Mouse (Mus musculus) midbrain, postnatal 0 days (tissue): ENCODE results near the gene Hadhb. TPM values are rescaled to one million over a fixed set of nuclear protein-coding genes. Genes with fewer than 3 reads are reported as not detected.
A peak's percentile ranks its signal among the peaks of the same experiment; 100 is the strongest.

Experiments
- ATAC-seq: fragments of 200-750 bp; cut with Nextera tagmentation; 2 replicates; pipeline ENCODE4 v1.8.0; 2017; ENCODE audit warnings: moderate number of reproducible peaks, mild to moderate bottlenecking, moderate TSS enrichment, moderate library complexity; ENCODE audit not compliant: low FRiP score
- DNase-seq: peaks from one replicate; pipeline ENCODE4 v3.0.0-alpha.2; 2015; ENCODE audit warnings: low spot score
- H3K27ac ChIP-seq: fragments of 300-500 bp; sonication (generic); 2 replicates; pipeline ENCODE4 v1.5.1; 2014; ENCODE audit warnings: low read depth, mild to moderate bottlenecking, low read length, mixed read lengths
- H3K27me3 ChIP-seq: fragments of 300-500 bp; sonication (generic); 2 replicates; pipeline ENCODE4 v1.6.1; 2014; ENCODE audit warnings: low read length, control low read depth, mixed read lengths; ENCODE audit not compliant: insufficient read depth
- H3K36me3 ChIP-seq: fragments of 300-500 bp; sonication (generic); 2 replicates; pipeline ENCODE4 v1.6.1; 2014; ENCODE audit warnings: low read length, control low read depth, mixed read lengths; ENCODE audit not compliant: insufficient read depth
- H3K4me1 ChIP-seq: fragments of 300-500 bp; sonication (generic); 2 replicates; pipeline ENCODE4 v1.6.1; 2014; ENCODE audit warnings: mild to moderate bottlenecking, control low read depth, antibody characterized with exemption, low read length, mixed read lengths; ENCODE audit not compliant: insufficient read depth
- H3K4me2 ChIP-seq: fragments of 300-500 bp; sonication (generic); 2 replicates; pipeline ENCODE4 v1.6.1; 2014; ENCODE audit warnings: low read depth, mild to moderate bottlenecking, low read length, mixed read lengths; ENCODE audit not compliant: poor library complexity, severe bottlenecking
- H3K4me3 ChIP-seq: fragments of 300-500 bp; sonication (generic); 2 replicates; pipeline ENCODE4 v1.5.1; 2014; ENCODE audit warnings: low read depth, mild to moderate bottlenecking, low read length, moderate library complexity
- H3K9ac ChIP-seq: fragments of 300-500 bp; sonication (generic); replicated peaks from 2 replicates; pipeline ENCODE4 v1.6.1; 2014; ENCODE audit warnings: mild to moderate bottlenecking, low read length, moderate library complexity, mixed read lengths; ENCODE audit not compliant: poor library complexity, severe bottlenecking
- H3K9me3 ChIP-seq: fragments of 300-500 bp; sonication (generic); 2 replicates; pipeline ENCODE4 v1.6.1; 2016; ENCODE audit warnings: low read length, control low read depth
- CTCF ChIP-seq: IDR thresholded peaks from 2 replicates; pipeline ENCODE4 v1.5.1; 2016; ENCODE audit warnings: antibody characterized with exemption, mild to moderate bottlenecking
- WGBS: fragments of 180-500 bp; shearing (Covaris S2); extraction: QIAGEN DNeasy Blood & Tissue Kit; methylation state at CpG from one replicate; pipeline ENCODE4 v1.1.7; 2014; 5-methylcytosine and 5-hydroxymethylcytosine counted together
- polyA plus RNA-seq: library from polyadenylated mRNA; unstranded; fragments of >200 nt; fragmentation: Nextera tagmentation; extraction: Ambion mirVana; gene quantifications from 2 replicates; pipeline ENCODE4 v1.2.1, GENCODE M21; 2015
- total RNA-seq: library from RNA; depleted of rRNA; stranded (reverse); fragments of >200 nt; gene quantifications from 2 replicates; pipeline ENCODE4 v1.2.3, GENCODE M21; 2014

The Hadhb gene
- total and polyA plus RNA-seq, 2 experiments from 2014 or later, result 41.1 to 56.8 TPM

- Histone ChIP-seq H3K9me3 (no peaks in the 10 kb centered on the region), H3K36me3 (no peaks in the 10 kb centered on the region), H3K27ac (no peak overlapping the region), H3K27me3 (no peaks in the 10 kb centered on the region), H3K9ac (no peak overlapping the region), H3K4me3 (no peak overlapping the region), H3K4me2 (no peak overlapping the region), H3K4me1 (peaks cover 5% of the 10 kb centered on the region; the same call in 1 of the 2 replicates)
- WGBS, result 83% methylated on average over 6 of the region's 6 CpGs
- TF ChIP-seq CTCF, result no peak
- peak; percentile 13 for DNase-seq
- ATAC-seq, result no peak
Measured at GRCm38 (mm10) chr5:30159601-30160000, 4.6 kb downstream of the Hadhb start.

DNA sequence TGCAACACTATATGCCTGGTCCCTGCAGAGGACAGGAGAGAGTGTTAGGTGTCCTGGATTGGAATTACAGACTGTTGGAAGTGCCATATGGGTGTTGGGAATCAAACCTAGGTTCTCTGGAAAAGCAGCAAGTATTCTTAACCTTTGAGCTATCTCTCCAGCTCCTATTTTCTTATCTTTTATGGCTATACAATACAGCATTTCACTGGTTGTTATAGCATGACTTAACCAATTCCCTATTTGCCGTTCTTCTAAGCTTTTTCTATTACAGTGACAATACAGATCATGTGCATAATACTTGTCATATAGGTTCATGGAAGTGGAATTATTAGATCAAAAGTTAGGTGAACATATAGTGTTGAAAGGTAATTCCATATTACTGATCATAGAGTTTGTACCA is 6.8 kb downstream of the Hadhb start:
- no peaks in the 10 kb centered on the region for H3K27me3 ChIP-seq
- DNase-seq, result no peak
- no peaks in the 10 kb centered on the region for H3K36me3 ChIP-seq
- no peaks in the 10 kb centered on the region for H3K9me3 ChIP-seq
- no peak for ATAC-seq
- no peaks in the 10 kb centered on the region for H3K4me1 ChIP-seq
- H3K4me3 ChIP-seq, result no peak overlapping the region
- no peak overlapping the region for H3K9ac ChIP-seq
- no peak overlapping the region for H3K27ac ChIP-seq
- WGBS, result 80% methylated on average over 1 of the region's 1 CpGs
- no peak overlapping the region for H3K4me2 ChIP-seq
- no peak for TF ChIP-seq CTCF

- H3K4me3 ChIP-seq, result no peak overlapping the region
- no peaks in the 10 kb centered on the region for H3K27me3 ChIP-seq
- H3K9me3 ChIP-seq, result no peaks in the 10 kb centered on the region
- ATAC-seq (no peak), DNase-seq (no peak)
- no peak overlapping the region for H3K27ac ChIP-seq
- H3K4me1 ChIP-seq, result no peaks in the 10 kb centered on the region
- H3K9ac ChIP-seq, result no peak overlapping the region
- no peaks in the 10 kb centered on the region for H3K36me3 ChIP-seq
- WGBS, result 88% methylated on average over 6 of the region's 6 CpGs
- H3K4me2 ChIP-seq, result no peak overlapping the region
- no peak for TF ChIP-seq CTCF
Measured at GRCm38 (mm10) chr5:30162339-30162738, 7.3 kb downstream of the Hadhb start.

DNA sequence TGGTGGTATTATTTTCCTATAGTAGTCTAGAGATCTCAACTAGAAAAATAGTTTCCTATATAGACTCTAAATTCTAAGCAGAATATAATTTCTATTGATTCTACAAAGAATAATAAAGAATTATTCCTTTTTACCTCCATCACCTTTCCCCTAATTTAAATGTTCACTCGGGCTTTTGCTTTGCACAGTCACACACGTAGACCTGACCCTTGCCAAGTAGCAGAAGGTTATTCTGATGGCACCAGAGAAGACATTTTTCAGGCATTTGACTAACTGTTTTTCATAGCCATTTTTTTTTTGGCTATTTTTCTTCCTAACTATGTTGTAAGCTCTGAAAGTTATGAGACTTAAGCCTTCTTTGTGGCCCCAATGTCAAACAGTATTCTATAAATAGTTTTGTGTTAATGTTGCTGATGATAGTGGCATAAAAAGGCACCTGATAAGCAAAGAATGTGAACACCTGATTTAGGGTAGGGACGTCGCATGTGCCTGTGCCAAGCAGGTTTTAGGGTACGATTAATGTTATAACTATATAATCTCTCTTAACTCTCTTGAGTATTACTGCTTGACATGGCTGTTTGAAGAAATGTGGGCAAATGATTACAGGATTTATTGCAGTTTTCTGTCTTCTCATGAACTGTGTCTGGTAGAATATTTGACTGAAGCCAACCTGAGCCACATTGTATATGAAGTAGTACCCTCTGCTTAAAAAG is 10.3 kb downstream of the Hadhb start:
- Histone ChIP-seq H3K9me3 (no peaks in the 10 kb centered on the region), H3K27ac (no peak overlapping the region), H3K9ac (no peak overlapping the region), H3K27me3 (no peaks in the 10 kb centered on the region), H3K36me3 (peaks cover 9% of the 10 kb centered on the region), H3K4me2 (no peak overlapping the region), H3K4me1 (no peaks in the 10 kb centered on the region), H3K4me3 (no peak overlapping the region)
- ATAC-seq (no peak), DNase-seq (no peak)
- 92% methylated on average over 5 of the region's 5 CpGs for WGBS
- TF ChIP-seq CTCF, result no peak

- no peak overlapping the region for H3K4me3 ChIP-seq
- no peak for ATAC-seq
- no peaks in the 10 kb centered on the region for H3K27me3 ChIP-seq
- no peaks in the 10 kb centered on the region for H3K9me3 ChIP-seq
- peaks cover 20% of the 10 kb centered on the region for H3K36me3 ChIP-seq
- no peak for TF ChIP-seq CTCF
- 90% methylated on average over 5 of the region's 5 CpGs for WGBS
- no peak overlapping the region for H3K4me2 ChIP-seq
- H3K9ac ChIP-seq, result no peak overlapping the region
- H3K4me1 ChIP-seq, result no peaks in the 10 kb centered on the region
- no peak for DNase-seq
- H3K27ac ChIP-seq, result no peak overlapping the region
Measured at GRCm38 (mm10) chr5:30170303-30170940, 15.4 kb downstream of the Hadhb start.

DNA sequence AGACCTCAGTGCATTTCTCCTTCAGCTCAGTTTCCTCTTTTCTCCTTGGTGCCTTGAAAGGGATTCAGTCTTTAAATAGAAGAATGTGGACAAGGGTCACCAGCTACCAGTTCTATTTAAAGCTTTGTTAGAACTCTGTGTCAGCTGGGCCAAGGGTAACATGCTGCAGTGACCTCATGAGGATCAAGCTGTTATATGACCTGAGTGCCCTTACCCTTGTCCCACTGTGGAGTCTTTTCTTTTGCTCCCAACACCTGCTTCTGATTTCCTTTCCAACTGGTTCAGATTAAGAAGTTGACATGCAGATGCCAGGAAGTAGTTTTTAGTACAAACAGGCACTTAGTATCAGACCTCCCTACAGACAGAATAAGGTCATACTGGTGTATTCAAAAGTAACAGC is 17.1 kb downstream of the Hadhb start:
- Histone ChIP-seq H3K4me1 (no peaks in the 10 kb centered on the region), H3K4me2 (no peak overlapping the region), H3K36me3 (peaks cover 34% of the 10 kb centered on the region), H3K4me3 (no peak overlapping the region), H3K27ac (no peak overlapping the region), H3K9me3 (no peaks in the 10 kb centered on the region), H3K27me3 (no peaks in the 10 kb centered on the region), H3K9ac (no peak overlapping the region)
- DNase-seq, result no peak
- no peak for TF ChIP-seq CTCF
- no peak for ATAC-seq
